Mouse (Mus musculus) lung, postnatal 0 days (tissue): ENCODE measurements around the gene Rab43.

Experiments
- CTCF ChIP-seq: IDR thresholded peaks from 2 replicates; pipeline ENCODE4 v1.5.1; 2016; ENCODE audit warnings: antibody characterized with exemption, mild to moderate bottlenecking
- EP300 ChIP-seq: IDR thresholded peaks from 2 replicates; pipeline ENCODE4 v1.6.1; 2016; ENCODE audit warnings: antibody characterized with exemption, mild to moderate bottlenecking, control low read depth

DNA sequence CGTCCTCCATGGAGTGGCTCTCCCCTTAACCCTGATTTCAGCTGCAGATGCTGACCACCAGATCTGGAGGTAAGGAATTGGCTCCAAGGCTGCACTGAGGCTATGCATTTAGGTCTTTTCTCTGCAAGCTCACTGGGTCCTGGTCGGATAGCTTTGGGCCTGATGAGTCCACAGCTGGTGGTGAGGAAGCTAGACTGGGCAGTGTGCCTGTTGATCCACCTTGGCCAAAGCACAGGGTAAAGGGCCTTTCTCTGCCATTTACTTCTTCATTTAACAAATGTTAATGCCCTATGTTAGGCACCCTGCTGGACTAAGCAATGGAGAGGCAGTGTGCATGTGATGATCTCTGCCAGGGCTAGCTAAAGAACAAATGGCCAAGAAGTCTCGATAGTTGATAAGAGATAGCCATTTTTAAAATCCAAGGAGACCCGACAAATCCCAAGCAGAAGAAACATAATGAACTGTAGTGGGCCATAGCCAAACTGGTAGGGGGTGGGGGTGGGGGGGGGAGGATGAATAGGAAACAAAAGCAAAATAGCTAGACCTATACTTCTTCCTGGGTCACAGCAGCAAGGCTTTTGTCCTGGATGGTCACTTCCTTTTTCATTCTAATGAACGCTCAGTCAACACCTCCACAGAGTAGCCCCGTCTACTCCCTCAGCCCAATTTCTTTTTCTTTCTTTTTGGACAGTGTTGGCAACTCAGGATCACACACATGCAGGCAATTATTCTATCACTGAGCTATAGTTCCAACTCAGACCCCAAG, 16.4 kb downstream of the Rab43 start:
- TF ChIP-seq CTCF = no peak
- no peak for TF ChIP-seq EP300
